Mouse (Mus musculus) bone marrow, adult 2 months (tissue): ENCODE measurements around the gene Slc38a5. TPM values are rescaled to one million over a fixed set of nuclear protein-coding genes. Genes with fewer than 3 reads are reported as not detected.

ENCODE experiments used
- H3K27ac ChIP-seq: fragments of 200-500 bp; 2 replicates; pipeline ENCODE4 v1.5.1; 2012; ENCODE audit warnings: low read depth, mild to moderate bottlenecking, control low read depth, inconsistent platforms, low read length; ENCODE audit not compliant: control insufficient read depth, poor library complexity, insufficient read depth
- H3K4me1 ChIP-seq: fragments of 200-500 bp; 2 replicates; pipeline ENCODE4 v1.6.1; 2011; ENCODE audit warnings: low read length; ENCODE audit not compliant: control insufficient read depth, insufficient read depth
- H3K4me3 ChIP-seq: fragments of 200-500 bp; replicated peaks from 2 replicates; pipeline ENCODE3; 2011; ENCODE audit warnings: mild to moderate bottlenecking, low read depth, low read length, control low read depth; ENCODE audit not compliant: control insufficient read depth
- CTCF ChIP-seq: fragments of 200-500 bp; IDR thresholded peaks from 2 replicates; pipeline ENCODE4 v1.5.1; 2011; ENCODE audit warnings: low read length, control low read depth; ENCODE audit not compliant: control insufficient read depth, insufficient read depth
- POLR2A ChIP-seq: fragments of 200-500 bp; IDR thresholded peaks from 2 replicates; pipeline ENCODE4 v1.6.1; 2011; ENCODE audit warnings: low read depth, mild to moderate bottlenecking, control low read depth, low read length, borderline replicate concordance; ENCODE audit not compliant: control insufficient read depth
- WGBS: fragments of 180-500 bp; shearing (Covaris S2); methylation state at CpG from one replicate; pipeline ENCODE4 v1.1.7; 2018; 5-methylcytosine and 5-hydroxymethylcytosine counted together
- polyA plus RNA-seq: library from polyadenylated mRNA; stranded (reverse); fragments of >200 nt; gene quantifications from 2 replicates; pipeline ENCODE4 v1.2.4, GENCODE M21; 2011; ENCODE audit warnings: low replicate concordance; ENCODE audit not compliant: missing spikeins, insufficient read depth, insufficient read length

Gene Slc38a5
- polyA plus RNA-seq, 1 experiment = 106 TPM

DNA sequence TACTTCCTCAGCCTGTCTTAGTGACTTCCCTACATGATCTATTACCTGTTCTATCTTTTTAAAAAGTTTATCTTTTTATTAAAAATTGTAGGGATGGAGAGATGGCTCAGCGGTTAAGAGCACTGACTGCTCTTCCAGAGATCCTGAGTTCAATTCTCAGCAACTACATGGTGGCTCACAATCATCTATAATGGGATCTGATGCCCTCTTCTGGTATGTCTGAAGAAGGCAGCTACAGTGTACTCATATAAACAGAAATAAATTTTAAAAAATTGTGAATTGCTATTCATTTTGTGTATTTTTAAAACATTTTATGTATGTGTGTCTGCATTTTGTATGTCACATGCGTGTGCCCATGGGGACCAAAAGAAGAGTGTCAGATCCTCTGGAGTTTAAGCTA lies 23.3 kb upstream of the Slc38a5 start:
- Histone ChIP-seq H3K27ac (no peak overlapping the region), H3K4me1 (no peaks in the 10 kb centered on the region), H3K4me3 (no peak overlapping the region)
- TF ChIP-seq CTCF (no peak), POLR2A (no peak)
- 92% methylated on average over 2 of the region's 2 CpGs for WGBS

DNA sequence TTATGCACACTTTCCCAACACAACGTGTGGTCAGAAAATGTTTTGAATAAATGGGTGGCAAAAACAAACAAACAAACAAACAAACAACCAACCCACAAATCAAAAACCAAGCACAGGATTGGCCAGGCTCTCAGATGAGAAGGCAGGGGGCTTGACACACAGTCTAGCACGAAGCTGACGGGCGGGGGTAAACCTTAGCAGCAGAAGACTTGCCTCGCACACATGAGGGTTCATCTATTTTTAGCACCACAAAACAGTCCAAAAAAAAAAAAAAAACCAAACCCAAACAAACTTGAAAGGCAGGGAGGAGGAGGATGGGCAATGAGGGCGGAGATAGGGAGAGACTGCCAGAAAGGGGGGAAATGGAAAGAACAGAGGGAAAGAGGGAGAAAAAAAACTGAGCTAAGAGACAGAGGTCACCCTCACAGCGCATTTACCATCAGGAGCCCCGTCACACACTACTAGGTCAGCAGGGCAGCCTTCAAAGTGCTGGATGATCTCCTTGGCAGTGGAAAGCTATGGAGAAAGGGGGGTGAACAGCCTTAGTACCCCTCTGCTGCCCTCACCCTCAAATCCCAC lies 22.3 kb upstream of the Slc38a5 start:
- no peaks in the 10 kb centered on the region; the same call in 1 of the 2 replicates for H3K4me1 ChIP-seq
- H3K4me3 ChIP-seq = no peak overlapping the region
- TF ChIP-seq CTCF = no peak
- no peak for TF ChIP-seq POLR2A
- WGBS = 82% methylated on average over 8 of the region's 8 CpGs
- H3K27ac ChIP-seq = no peak overlapping the region

DNA sequence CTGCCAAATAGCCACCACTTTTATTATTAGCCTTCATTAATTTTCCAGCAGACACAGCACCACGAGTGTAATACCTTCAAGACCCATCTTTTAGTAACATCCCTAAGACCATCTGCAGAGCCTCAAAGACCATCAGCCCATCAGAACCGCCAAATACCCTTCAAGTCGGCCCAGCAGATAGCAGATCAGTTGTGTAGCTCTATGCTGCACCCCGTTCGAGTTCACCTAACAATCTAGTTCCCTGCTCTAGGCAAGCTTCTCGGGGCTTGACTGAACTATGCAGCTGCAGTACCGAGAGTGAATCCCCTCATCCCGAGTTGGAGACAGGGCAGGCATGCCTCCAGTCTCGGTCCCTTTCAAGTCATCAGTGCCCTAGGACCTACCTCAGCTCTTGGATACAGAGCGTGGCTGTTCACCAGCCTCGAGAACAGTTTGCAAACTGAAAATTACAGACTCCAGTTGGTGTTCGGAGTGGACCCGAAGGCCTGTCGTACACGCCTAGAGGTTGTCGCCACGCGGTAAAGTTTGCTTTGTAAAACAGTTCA lies 19.1 kb upstream of the Slc38a5 start:
- 9% methylated on average over 18 of the region's 18 CpGs for WGBS
- TF ChIP-seq POLR2A = no peak
- no peak for TF ChIP-seq CTCF
- peak overlapping the region; percentile 95 for H3K4me3 ChIP-seq
- peak overlapping the region; percentile 62 for H3K27ac ChIP-seq
- no peaks in the 10 kb centered on the region; the same call in 1 of the 2 replicates for H3K4me1 ChIP-seq

DNA sequence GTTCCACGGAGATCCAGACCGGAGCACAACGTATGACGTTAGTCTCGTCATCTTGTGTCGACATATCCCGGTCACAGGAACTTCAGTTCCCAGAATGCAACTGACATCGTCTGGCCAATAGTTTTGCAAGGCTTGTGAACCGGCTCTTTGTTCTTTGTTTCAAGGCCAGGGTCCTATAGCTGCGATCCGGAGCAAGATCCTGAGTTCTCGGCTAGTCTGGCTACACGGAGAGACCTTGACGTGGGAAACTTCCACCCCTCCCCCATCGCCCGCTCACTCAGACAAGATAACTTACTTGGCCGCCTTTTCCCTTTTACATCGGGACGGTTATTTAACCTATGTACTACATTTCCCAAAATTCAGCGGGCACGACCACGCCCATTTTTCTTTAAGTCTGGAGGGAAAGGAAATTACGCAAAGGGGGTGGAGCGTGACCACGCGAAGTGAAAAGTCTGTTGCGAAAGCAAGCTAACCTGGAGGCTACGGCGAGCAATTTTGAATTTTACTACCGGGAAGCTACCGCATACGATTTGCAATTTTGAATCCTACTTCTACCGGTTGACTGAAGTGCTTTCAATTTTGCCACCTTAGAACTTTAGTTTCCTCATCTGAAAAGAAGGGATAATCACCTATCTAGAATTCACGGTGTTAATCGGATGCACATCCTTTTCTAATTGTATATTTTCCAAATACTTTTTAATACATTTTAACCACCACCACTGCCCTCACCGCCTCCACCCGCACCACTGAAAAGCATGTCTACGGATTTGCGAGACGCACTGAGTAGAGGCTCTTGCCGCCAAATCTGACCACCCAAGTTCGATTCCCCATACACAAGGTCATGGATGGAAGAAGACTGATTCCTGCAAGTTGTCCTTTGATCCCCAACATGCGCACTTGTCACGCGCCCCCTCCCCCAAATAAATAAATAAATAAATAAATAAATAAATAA lies 18.3 kb upstream of the Slc38a5 start, which contains the start of gene Ftsj1:
TSS of gene Ftsj1 (minus strand) at position 73 of the 952 bp plus-strand sequence.
- TF ChIP-seq CTCF (no peak), POLR2A (no peak)
- Histone ChIP-seq H3K4me3 (peak within 1 kb of the TSS; percentile 95), H3K4me1 (no peaks in the 10 kb centered on the region; the same call in 1 of the 2 replicates), H3K27ac (peak within 1 kb of the TSS; percentile 67)
- 8% methylated on average over 45 of the region's 45 CpGs for WGBS

DNA sequence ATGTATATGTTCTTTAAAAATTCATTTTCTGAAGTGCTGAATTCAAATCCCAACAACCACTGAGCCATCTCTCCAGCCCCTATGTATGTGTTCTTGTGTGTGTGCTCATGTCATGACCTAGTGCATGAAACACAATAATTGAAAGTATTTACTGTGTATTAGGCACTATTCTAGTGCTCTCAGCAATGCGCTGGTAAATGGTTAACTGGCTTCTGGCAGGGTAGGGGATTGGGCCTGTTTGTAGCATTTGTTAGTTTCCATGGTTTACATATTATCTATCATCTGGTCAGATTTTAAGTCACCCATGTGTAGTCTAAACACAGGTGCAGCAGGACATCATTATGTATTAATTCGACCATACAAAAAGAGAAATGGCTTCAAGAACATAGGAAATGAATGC lies 17.2 kb upstream of the Slc38a5 start:
- Histone ChIP-seq H3K27ac (no peak overlapping the region), H3K4me1 (no peaks in the 10 kb centered on the region; the same call in 1 of the 2 replicates), H3K4me3 (no peak overlapping the region)
- 86% methylated on average over 2 of the region's 2 CpGs for WGBS
- no peak for TF ChIP-seq POLR2A
- no peak for TF ChIP-seq CTCF

DNA sequence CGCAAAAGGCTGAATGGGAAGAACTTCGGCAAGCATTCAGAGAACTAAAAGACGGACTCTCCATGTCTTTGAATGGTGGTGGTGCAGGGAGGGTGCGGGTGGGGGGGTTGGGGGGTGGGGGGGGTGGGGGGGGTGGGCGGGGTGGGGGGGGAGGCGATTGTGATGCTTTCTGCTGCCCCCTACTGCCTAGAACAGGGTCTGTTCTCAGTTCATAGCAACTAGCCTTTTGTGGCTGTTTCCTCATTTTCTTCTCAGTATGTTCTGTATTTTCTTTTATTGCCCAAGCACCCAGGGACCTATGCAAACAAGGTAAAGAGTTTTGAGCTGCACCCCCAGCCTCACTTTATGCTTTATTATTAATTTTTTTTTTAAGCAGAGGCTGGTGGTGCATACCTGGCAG lies 15.1 kb upstream of the Slc38a5 start:
- 33% methylated on average over 3 of the region's 6 CpGs for WGBS
- Histone ChIP-seq H3K4me3 (no peak overlapping the region), H3K4me1 (no peaks in the 10 kb centered on the region; the same call in 1 of the 2 replicates), H3K27ac (no peak overlapping the region)
- no peak for TF ChIP-seq POLR2A
- TF ChIP-seq CTCF = no peak

DNA sequence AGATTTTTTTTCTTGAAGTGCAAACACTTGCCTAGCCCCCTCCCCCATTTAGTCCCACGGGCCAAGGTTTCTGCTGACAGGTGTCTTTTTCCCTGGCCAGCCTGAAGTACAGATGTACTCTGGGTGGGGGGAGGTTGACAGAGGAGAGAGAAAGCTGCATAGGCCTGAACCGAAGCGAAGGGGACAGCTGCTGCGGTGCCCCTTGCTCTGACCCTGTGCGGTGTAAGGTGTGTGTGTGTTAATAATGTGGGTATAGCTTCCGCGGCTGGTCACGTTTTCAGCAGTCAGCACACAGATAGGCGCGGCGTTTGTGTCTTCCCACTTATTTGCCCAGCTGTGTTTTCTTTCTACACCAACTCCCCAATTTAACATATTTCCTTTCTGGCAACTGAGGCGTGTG lies 11.5 kb upstream of the Slc38a5 start:
- TF ChIP-seq CTCF (no peak), POLR2A (no peak)
- no peak overlapping the region for H3K4me3 ChIP-seq
- 82% methylated on average over 12 of the region's 12 CpGs for WGBS
- H3K4me1 ChIP-seq = no peaks in the 10 kb centered on the region; the same call in 1 of the 2 replicates
- H3K27ac ChIP-seq = no peak overlapping the region

DNA sequence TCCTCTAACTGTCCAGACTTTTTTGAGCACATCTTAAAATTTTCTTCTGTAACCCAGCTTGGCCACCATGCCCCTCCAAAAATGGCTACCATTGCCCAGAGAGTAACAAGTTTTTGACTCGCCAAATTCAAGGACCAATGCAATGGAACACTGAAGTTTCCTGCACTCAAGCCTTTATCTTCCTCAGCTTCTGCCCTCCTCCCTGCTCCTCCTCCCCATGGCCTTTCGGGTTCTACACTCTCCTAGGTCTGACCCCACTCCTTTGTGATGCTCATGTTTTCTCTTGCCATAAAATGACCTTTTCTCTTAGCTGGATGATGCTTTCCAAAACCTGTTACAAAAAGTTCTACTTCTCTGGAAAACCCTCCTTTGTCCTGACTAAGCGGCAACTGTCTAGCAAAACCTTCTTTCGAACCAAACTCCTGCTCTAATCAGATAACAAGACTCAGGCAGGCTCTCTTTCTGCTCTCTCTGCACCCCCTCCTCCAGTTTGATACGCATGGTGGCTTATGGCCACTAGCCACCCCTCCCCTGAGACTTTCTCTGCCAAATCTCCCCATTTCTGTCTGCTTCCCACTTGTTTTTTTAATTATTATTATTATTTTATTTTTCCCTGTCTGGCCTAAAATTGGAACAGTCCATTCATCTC lies 7.7 kb upstream of the Slc38a5 start:
- WGBS = 65% methylated on average over 5 of the region's 5 CpGs

DNA sequence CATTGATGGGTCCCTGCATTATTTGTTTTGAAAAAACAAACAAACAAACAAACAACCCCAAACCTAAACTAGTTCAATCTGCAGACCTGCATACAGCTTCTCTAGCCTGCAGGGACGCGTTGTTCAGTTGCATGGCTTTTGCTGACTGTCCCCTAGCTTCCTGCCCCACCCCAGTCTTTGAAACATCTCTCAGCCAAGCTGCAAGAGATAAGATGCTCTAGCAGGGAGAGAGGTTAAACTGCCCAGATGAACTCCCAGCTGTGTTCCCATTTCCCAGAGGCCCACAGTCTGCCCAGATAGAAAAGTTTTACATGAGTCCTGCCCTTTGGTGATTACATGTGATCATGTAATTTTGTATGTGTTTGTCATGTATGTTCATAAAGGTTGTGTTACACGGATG lies 6.7 kb upstream of the Slc38a5 start:
- Histone ChIP-seq H3K4me3 (no peak overlapping the region), H3K4me1 (no peaks in the 10 kb centered on the region; the same call in 1 of the 2 replicates), H3K27ac (no peak overlapping the region)
- TF ChIP-seq CTCF = no peak
- no peak for TF ChIP-seq POLR2A
- WGBS = 69% methylated on average over 3 of the region's 3 CpGs

More for the DNA sequence above, 7.7 kb upstream of the Slc38a5 start:
- H3K27ac ChIP-seq = no peak overlapping the region
- TF ChIP-seq POLR2A (no peak), CTCF (no peak)
- H3K4me1 ChIP-seq = no peaks in the 10 kb centered on the region; the same call in 1 of the 2 replicates
- no peak overlapping the region for H3K4me3 ChIP-seq
